8 mouse cellular contexts compared by ENCODE assay signal in the genomic region with DNA sequence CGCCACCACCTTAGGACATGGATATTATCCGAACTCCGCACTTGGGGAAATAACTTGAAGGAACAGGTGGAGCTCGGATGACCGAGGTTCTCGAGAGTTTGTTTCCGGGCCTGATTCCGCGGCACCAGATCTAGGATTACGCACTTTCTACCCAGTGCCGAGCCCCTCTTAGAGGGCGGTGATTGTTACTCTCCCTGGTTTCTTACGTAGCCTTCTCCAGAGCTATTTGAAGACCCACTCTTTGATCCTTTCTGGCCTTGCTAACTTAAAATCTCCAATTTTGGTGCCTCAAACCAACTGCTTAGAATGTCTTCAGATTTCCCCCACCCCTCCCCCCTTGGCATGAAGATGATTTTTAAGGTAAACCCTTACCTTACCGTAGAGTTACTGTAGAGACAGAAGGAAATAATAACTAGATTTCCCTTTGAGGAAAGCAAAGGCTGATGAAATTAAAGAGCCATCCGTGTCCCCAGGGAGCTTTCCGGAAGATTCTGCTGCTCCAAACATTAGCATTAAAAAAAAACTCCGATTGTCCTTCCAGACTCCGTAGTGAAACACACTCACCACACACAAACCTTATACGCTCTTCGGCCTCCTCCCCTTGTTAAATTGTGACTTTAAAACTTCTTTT. TPM values are rescaled to one million over a fixed set of nuclear protein-coding genes. Genes with fewer than 3 reads are reported as not detected.
DNase-seq lines count a peak whose midpoint lies in the region; ATAC-seq and TF ChIP-seq lines count a peak whose summit lies in the region.

No protein-coding gene starts in this region.

- no peak overlapping the region for H3K27ac ChIP-seq in kidney, postnatal 0 days
- peak overlapping the region; percentile 94 for H3K27ac ChIP-seq in brown adipose tissue, adult 24 weeks (replicated peaks; ENCODE audit: low read depth, low read length)
- H3K27ac ChIP-seq in hindbrain, embryonic 14.5 days, result no peak overlapping the region
- no peak overlapping the region for H3K27ac ChIP-seq in midbrain, postnatal 0 days (ENCODE audit: low read depth, low read length)

- intact Hi-C loops in left cerebral cortex, postnatal 25 days (cut with DNase I), result no loop called here

- H3K4me1 ChIP-seq in kidney, postnatal 0 days (replicated peaks; ENCODE audit: insufficient read depth, low read length), result no peaks in the 10 kb centered on the region
- peaks cover 4% of the 10 kb centered on the region; the same call in 1 of the 2 replicates for H3K4me1 ChIP-seq in brown adipose tissue, adult 24 weeks (ENCODE audit: control insufficient read depth, insufficient read depth, insufficient read length, low read length)
- H3K4me1 ChIP-seq in hindbrain, embryonic 14.5 days (replicated peaks; ENCODE audit: control insufficient read depth, insufficient read depth, low read length), result no peaks in the 10 kb centered on the region
- no peaks in the 10 kb centered on the region for H3K4me1 ChIP-seq in midbrain, postnatal 0 days (ENCODE audit: insufficient read depth, low read length)

- ATAC-seq in kidney, postnatal 0 days (replicated peaks; ENCODE audit: low FRiP score, low read depth), result 0 out of 2 replicates have a peak, but pooled peaks have one; percentile 21
- ATAC-seq in hindbrain, embryonic 14.5 days (ENCODE audit: low FRiP score), result no peak
- ATAC-seq in midbrain, postnatal 0 days (ENCODE audit: low FRiP score), result no peak

- peaks cover 11% of the 10 kb centered on the region for H3K27me3 ChIP-seq in kidney, postnatal 0 days (ENCODE audit: insufficient read depth, low read length)
- H3K27me3 ChIP-seq in hindbrain, embryonic 14.5 days (ENCODE audit: control insufficient read depth, insufficient read depth, low read length), result peaks cover 63% of the 10 kb centered on the region
- peaks cover 53% of the 10 kb centered on the region for H3K27me3 ChIP-seq in midbrain, postnatal 0 days (ENCODE audit: insufficient read depth, low read length)

- peak overlapping the region; percentile 69 for H3K4me2 ChIP-seq in kidney, postnatal 0 days (ENCODE audit: low read length)
- peak overlapping the region; percentile 60 for H3K4me2 ChIP-seq in hindbrain, embryonic 14.5 days (replicated peaks)
- peak overlapping the region; percentile 50 for H3K4me2 ChIP-seq in midbrain, postnatal 0 days (ENCODE audit: low read depth, low read length, poor library complexity, severe bottlenecking)

- DNase-seq in kidney, postnatal 0 days (ENCODE audit: low spot score), result peak; percentile 44
- no peak for DNase-seq in kidney, postnatal 4 days
- DNase-seq in hindbrain, embryonic 14.5 days (ENCODE audit: low spot score), result no peak
- no peak for DNase-seq in midbrain, postnatal 0 days (ENCODE audit: low spot score)
- no peak for DNase-seq in ovary, postnatal 14 days (ENCODE audit: low spot score)
- DNase-seq in left cerebral cortex, postnatal 25 days (ENCODE audit: low spot score in 2 of 2), result no peak
- DNase-seq in layer of hippocampus, adult 18-20 months (ENCODE audit: low spot score in 2 of 2), result no peak

- H3K36me3 ChIP-seq in kidney, postnatal 0 days (ENCODE audit: insufficient read depth, low read length), result no peaks in the 10 kb centered on the region
- no peaks in the 10 kb centered on the region for H3K36me3 ChIP-seq in hindbrain, embryonic 14.5 days (replicated peaks; ENCODE audit: control insufficient read depth, insufficient read depth)
- H3K36me3 ChIP-seq in midbrain, postnatal 0 days (ENCODE audit: insufficient read depth, low read length), result no peaks in the 10 kb centered on the region

- no peak for TF ChIP-seq CTCF in kidney, postnatal 0 days (IDR thresholded peaks at IDR 0.05; ENCODE audit: low read depth)
- TF ChIP-seq CTCF in midbrain, postnatal 0 days (IDR thresholded peaks at IDR 0.05), result no peak

- 2% methylated on average over 20 of the region's 20 CpGs for WGBS in kidney, postnatal 0 days
- 2% methylated on average over 20 of the region's 20 CpGs for WGBS in hindbrain, embryonic 14.5 days
- WGBS in midbrain, postnatal 0 days, result 2% methylated on average over 20 of the region's 20 CpGs

- H3K9me3 ChIP-seq in kidney, postnatal 0 days (replicated peaks; ENCODE audit: low read length), result no peaks in the 10 kb centered on the region
- H3K9me3 ChIP-seq in hindbrain, embryonic 14.5 days (ENCODE audit: control insufficient read depth, low read length), result no peaks in the 10 kb centered on the region
- H3K9me3 ChIP-seq in midbrain, postnatal 0 days (ENCODE audit: low read length), result no peaks in the 10 kb centered on the region

- H3K4me3 ChIP-seq in kidney, postnatal 0 days (replicated peaks; ENCODE audit: low read depth, low read length), result peak overlapping the region; percentile 62
- H3K4me3 ChIP-seq in brown adipose tissue, adult 24 weeks (ENCODE audit: insufficient read depth, low read depth, low read length), result peak overlapping the region; percentile 87
- H3K4me3 ChIP-seq in hindbrain, embryonic 14.5 days (replicated peaks; ENCODE audit: low read length), result peak overlapping the region; percentile 44
- H3K4me3 ChIP-seq in midbrain, postnatal 0 days (ENCODE audit: low read depth, low read length), result peak overlapping the region; percentile 45

- H3K9ac ChIP-seq in kidney, postnatal 0 days (ENCODE audit: low read depth, low read length), result peak overlapping the region; percentile 66
- H3K9ac ChIP-seq in hindbrain, embryonic 14.5 days, result no peak overlapping the region
- no peak overlapping the region for H3K9ac ChIP-seq in midbrain, postnatal 0 days (replicated peaks; ENCODE audit: low read length, poor library complexity, severe bottlenecking)

RNA-seq across cellular contexts. Expression of gene Zc3hav1, which starts 0.4 kb away (rescaled TPM):
- 5.4 and 5.6 TPM in 2 replicates for polyA plus RNA-seq in kidney, postnatal 0 days (2015; fragmentation: Nextera tagmentation; extraction: Ambion mirVana)
- polyA plus RNA-seq in brown adipose tissue, adult 24 weeks (2012; ENCODE audit: insufficient read depth, insufficient read length, missing spikeins), result 10.5 and 10.6 TPM in 2 replicates
- polyA plus RNA-seq in hindbrain, embryonic 14.5 days (2014; fragmentation: Nextera tagmentation; extraction: Ambion mirVana), result 0.98 and 1.5 TPM in 2 replicates
- 3.5 and 4.5 TPM in 2 replicates for total RNA-seq in midbrain, postnatal 0 days (2014; rRNA removed)
- polyA plus RNA-seq in midbrain, postnatal 0 days (2015; fragmentation: Nextera tagmentation; extraction: Ambion mirVana), result 2.1 and 2.4 TPM in 2 replicates
- total RNA-seq in left cerebral cortex, postnatal 25 days (2021), result 1 to 10 TPM; 2.5 to 2.6 TPM
- total RNA-seq in layer of hippocampus, adult 18-20 months (2021), result 1 to 10 TPM; 5.1 to 7.1 TPM

RNA-seq across cellular contexts. Expression of gene Ttc26, which starts 26.4 kb away (rescaled TPM):
- 4.3 and 5.1 TPM in 2 replicates for polyA plus RNA-seq in kidney, postnatal 0 days (2015; fragmentation: Nextera tagmentation; extraction: Ambion mirVana)
- 1.7 and 2.9 TPM in 2 replicates for polyA plus RNA-seq in brown adipose tissue, adult 24 weeks (2012; ENCODE audit: insufficient read depth, insufficient read length, missing spikeins)
- polyA plus RNA-seq in hindbrain, embryonic 14.5 days (2014; fragmentation: Nextera tagmentation; extraction: Ambion mirVana), result 4.1 and 5.9 TPM in 2 replicates
- total RNA-seq in midbrain, postnatal 0 days (2014; rRNA removed), result 7.5 and 8.6 TPM in 2 replicates
- polyA plus RNA-seq in midbrain, postnatal 0 days (2015; fragmentation: Nextera tagmentation; extraction: Ambion mirVana), result 2.8 and 3.3 TPM in 2 replicates
- total RNA-seq in left cerebral cortex, postnatal 25 days (2021), result 10 to 100 TPM; 12.0 to 13.0 TPM
- total RNA-seq in layer of hippocampus, adult 18-20 months (2021), result 10 to 100 TPM; 12.0 to 12.7 TPM

RNA-seq across cellular contexts. Expression of gene Zc3hav1l, which starts 55.8 kb away (rescaled TPM):
- polyA plus RNA-seq in kidney, postnatal 0 days (2015; fragmentation: Nextera tagmentation; extraction: Ambion mirVana), result 4.9 and 5.3 TPM in 2 replicates
- polyA plus RNA-seq in brown adipose tissue, adult 24 weeks (2012; ENCODE audit: insufficient read depth, insufficient read length, missing spikeins), result 0.28 and 0.63 TPM in 2 replicates
- polyA plus RNA-seq in hindbrain, embryonic 14.5 days (2014; fragmentation: Nextera tagmentation; extraction: Ambion mirVana), result 8.9 and 9.3 TPM in 2 replicates
- 8.1 and 11.0 TPM in 2 replicates for total RNA-seq in midbrain, postnatal 0 days (2014; rRNA removed)
- polyA plus RNA-seq in midbrain, postnatal 0 days (2015; fragmentation: Nextera tagmentation; extraction: Ambion mirVana), result 3.6 and 3.7 TPM in 2 replicates
- 1 to 10 TPM; 3.1 TPM for total RNA-seq in left cerebral cortex, postnatal 25 days (2021)
- 1 to 10 TPM; 4.5 to 4.6 TPM for total RNA-seq in layer of hippocampus, adult 18-20 months (2021)
